Mouse (Mus musculus): Measurements from ENCODE around the gene Klk6. TPM values are rescaled to one million over a fixed set of nuclear protein-coding genes. Genes with fewer than 3 reads are reported as not detected.

Klk6 gene
- polyA plus RNA-seq, 1 experiment from 2014 or later = not detected

DNA sequence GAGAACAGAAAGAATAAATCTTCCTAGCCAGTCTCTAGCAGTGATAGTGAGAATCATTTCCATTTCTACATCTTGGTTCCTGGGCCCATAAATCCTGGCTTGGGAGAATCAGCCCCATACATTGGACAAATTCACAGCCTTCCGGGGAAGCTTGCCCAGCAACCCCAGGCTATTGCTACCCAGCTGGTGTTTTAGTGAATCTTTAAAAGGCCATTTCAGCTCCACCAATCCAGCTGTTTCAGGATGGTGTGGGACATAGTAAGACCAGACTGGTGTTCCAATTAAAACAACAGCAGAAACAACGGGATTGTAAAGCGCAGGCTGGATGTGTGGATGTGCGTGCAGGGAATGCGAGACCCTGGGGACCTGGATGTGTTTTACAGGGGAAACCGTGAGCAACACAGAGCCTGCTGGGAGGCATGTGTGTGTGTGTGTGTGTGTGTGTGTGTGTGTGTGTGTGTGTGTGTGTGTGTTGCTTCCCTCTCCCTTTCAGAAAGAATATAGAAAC is 50.6 kb downstream of the Klk6 start:
- peak; percentile 75 for ATAC-seq (ENCODE audit: low FRiP score)
- 29% methylated on average over 6 of the region's 6 CpGs for WGBS
- H3K27ac ChIP-seq (replicated peaks) = peak overlapping the region; percentile 58

DNA sequence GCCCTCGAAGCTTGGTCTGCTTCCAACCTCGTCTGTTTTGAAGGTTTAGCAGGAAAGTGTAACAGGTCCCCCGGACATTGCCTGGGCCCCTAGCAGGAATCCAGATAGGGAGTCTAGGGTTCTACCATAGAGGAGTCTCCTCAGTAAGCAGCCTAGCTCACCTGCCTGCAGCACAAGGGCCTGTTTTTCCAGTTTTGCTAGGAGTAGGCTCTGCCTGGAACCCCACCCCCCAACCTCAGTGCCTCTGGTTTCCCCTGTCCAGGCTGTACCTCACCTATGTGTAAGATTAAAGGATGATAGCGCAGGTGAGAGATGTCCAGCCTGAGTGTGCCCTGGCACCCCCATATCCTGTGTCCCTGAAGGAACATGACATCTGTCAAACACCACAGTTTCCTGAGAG is 52.1 kb downstream of the Klk6 start:
- Histone ChIP-seq H3K27me3 (replicated peaks) (no peaks in the 10 kb centered on the region), H3K9me3 (replicated peaks) (no peaks in the 10 kb centered on the region), H3K9ac (replicated peaks) (no peak overlapping the region), H3K4me2 (no peak overlapping the region), H3K4me1 (peaks cover 9% of the 10 kb centered on the region; the same call in 1 of the 2 replicates), H3K4me3 (replicated peaks) (no peak overlapping the region), H3K27ac (replicated peaks) (no peak overlapping the region), H3K36me3 (no peaks in the 10 kb centered on the region)
- ATAC-seq (ENCODE audit: low FRiP score) = no peak
- 84% methylated on average over 4 of the region's 4 CpGs for WGBS

More for the DNA sequence above, 50.6 kb downstream of the Klk6 start:
- Histone ChIP-seq H3K4me3 (replicated peaks) (no peak overlapping the region), H3K4me2 (no peak overlapping the region), H3K9ac (replicated peaks) (no peak overlapping the region), H3K27me3 (replicated peaks) (no peaks in the 10 kb centered on the region), H3K9me3 (replicated peaks) (no peaks in the 10 kb centered on the region), H3K4me1 (peaks cover 9% of the 10 kb centered on the region; the same call in 1 of the 2 replicates), H3K36me3 (no peaks in the 10 kb centered on the region)

DNA sequence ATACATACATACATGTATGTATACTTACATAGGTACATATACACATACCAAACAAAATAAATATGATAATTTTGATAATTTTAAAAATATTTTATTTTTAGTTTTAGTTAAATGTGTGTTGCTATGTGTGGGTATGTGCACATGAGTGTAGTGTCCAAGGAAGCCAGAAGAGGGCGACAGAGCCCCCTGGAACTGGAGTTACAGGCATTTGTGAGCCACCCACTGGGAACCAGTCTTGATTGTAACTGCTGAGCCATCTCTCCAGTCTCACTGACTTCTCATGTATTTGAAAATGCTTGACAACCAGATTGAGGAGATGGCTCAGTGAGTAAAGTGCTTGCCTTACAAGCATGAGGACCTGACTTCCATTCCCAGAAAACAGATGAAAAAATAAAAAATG is 54.0 kb downstream of the Klk6 start:
- Histone ChIP-seq H3K27ac (replicated peaks) (no peak overlapping the region), H3K4me1 (peaks cover 9% of the 10 kb centered on the region; the same call in 1 of the 2 replicates), H3K4me2 (no peak overlapping the region), H3K9ac (replicated peaks) (no peak overlapping the region), H3K27me3 (replicated peaks) (no peaks in the 10 kb centered on the region), H3K9me3 (replicated peaks) (no peaks in the 10 kb centered on the region), H3K36me3 (no peaks in the 10 kb centered on the region), H3K4me3 (replicated peaks) (no peak overlapping the region)
- 24% methylated on average over 1 of the region's 1 CpGs for WGBS
- no peak for ATAC-seq (ENCODE audit: low FRiP score)

DNA sequence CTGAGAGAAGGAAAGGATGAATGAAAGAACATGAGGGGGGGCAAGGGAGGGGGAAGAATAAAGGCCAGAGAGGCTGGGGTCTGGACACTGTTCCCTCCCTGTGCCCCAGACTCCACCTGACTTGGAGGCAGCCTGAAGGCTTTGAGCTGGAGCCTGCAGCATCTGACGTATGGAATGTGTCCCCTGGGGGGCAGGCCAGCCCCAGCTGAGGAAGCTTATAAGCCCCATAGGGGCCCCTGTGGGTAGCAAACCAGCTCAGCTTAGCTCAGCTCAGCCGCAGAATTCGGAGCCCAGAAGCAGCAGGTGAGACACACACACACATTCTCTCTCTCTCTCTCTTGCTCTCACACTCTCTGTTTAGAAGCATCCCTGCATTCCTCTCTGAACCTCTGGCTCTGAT is 56.6 kb downstream of the Klk6 start, which contains the start of gene Klk4:
Klk4 (plus strand) TSS at position 249 of the 400 bp plus-strand sequence.
- Histone ChIP-seq H3K27me3 (replicated peaks) (0 out of 2 replicates have a peak, but pooled peaks cover 5% of the 10 kb centered on the region), H3K4me2 (no peak within 1 kb of the TSS), H3K4me3 (replicated peaks) (no peak within 1 kb of the TSS), H3K4me1 (no peaks in the 10 kb centered on the region), H3K27ac (replicated peaks) (no peak within 1 kb of the TSS), H3K9me3 (replicated peaks) (no peaks in the 10 kb centered on the region), H3K9ac (replicated peaks) (no peak within 1 kb of the TSS), H3K36me3 (no peaks in the 10 kb centered on the region)
- no peak for ATAC-seq (ENCODE audit: low FRiP score)
- WGBS = 16% methylated on average over 3 of the region's 3 CpGs

Other genes with a start within 250 kb of the Klk6 start
- 13.3 and 13.7 TPM in 2 replicates for gene Zfp719, start 244.9 kb upstream of the Klk6 start, polyA plus RNA-seq (2015; fragmentation: Nextera tagmentation; extraction: Ambion mirVana)
- 0.32 and 0.42 TPM in 2 replicates for gene Zfp819, start 217.3 kb upstream of the Klk6 start, polyA plus RNA-seq (2015; fragmentation: Nextera tagmentation; extraction: Ambion mirVana)
- gene Ceacam18, start 189.8 kb upstream of the Klk6 start, polyA plus RNA-seq (2015; fragmentation: Nextera tagmentation; extraction: Ambion mirVana) = 0.36 TPM in 1 of 2 replicates, not detected in the other
- 0.23 and 0.56 TPM in 2 replicates for gene Siglece, start 164.3 kb upstream of the Klk6 start, polyA plus RNA-seq (2015; fragmentation: Nextera tagmentation; extraction: Ambion mirVana)
- gene Ctu1, start 152.5 kb upstream of the Klk6 start, polyA plus RNA-seq (2015; fragmentation: Nextera tagmentation; extraction: Ambion mirVana) = 19.9 and 22.3 TPM in 2 replicates
- gene Klk14, start 134.1 kb upstream of the Klk6 start, polyA plus RNA-seq (2015; fragmentation: Nextera tagmentation; extraction: Ambion mirVana) = not detected in 2 replicates
- gene Klk13, start 111.9 kb upstream of the Klk6 start, polyA plus RNA-seq (2015; fragmentation: Nextera tagmentation; extraction: Ambion mirVana) = 0.17 and 0.38 TPM in 2 replicates
- not detected in 2 replicates for gene Klk12, start 55.6 kb upstream of the Klk6 start, polyA plus RNA-seq (2015; fragmentation: Nextera tagmentation; extraction: Ambion mirVana)
- gene Klk11, start 49.9 kb upstream of the Klk6 start, polyA plus RNA-seq (2015; fragmentation: Nextera tagmentation; extraction: Ambion mirVana) = 0.33 TPM in 1 of 2 replicates, not detected in the other
- gene Klk10, start 43.5 kb upstream of the Klk6 start, polyA plus RNA-seq (2015; fragmentation: Nextera tagmentation; extraction: Ambion mirVana) = 0.10 and 0.51 TPM in 2 replicates
- gene Klk9, start 32.6 kb upstream of the Klk6 start, polyA plus RNA-seq (2015; fragmentation: Nextera tagmentation; extraction: Ambion mirVana) = 0.23 TPM in 1 of 2 replicates, not detected in the other
- gene Klk8, start 26.9 kb upstream of the Klk6 start, polyA plus RNA-seq (2015; fragmentation: Nextera tagmentation; extraction: Ambion mirVana) = 12.6 and 15.5 TPM in 2 replicates
- 0.24 TPM in 1 of 2 replicates, not detected in the other for gene Klk7, start 13.2 kb upstream of the Klk6 start, polyA plus RNA-seq (2015; fragmentation: Nextera tagmentation; extraction: Ambion mirVana)
- not detected in 2 replicates for gene Klk5, start 17.5 kb downstream of the Klk6 start, polyA plus RNA-seq (2015; fragmentation: Nextera tagmentation; extraction: Ambion mirVana)
- gene Klk4, start 56.7 kb downstream of the Klk6 start, polyA plus RNA-seq (2015; fragmentation: Nextera tagmentation; extraction: Ambion mirVana) = 0.28 TPM in 1 of 2 replicates, not detected in the other
- gene Klk15, start 109.2 kb downstream of the Klk6 start, polyA plus RNA-seq (2015; fragmentation: Nextera tagmentation; extraction: Ambion mirVana) = not detected in 2 replicates
- not detected in 2 replicates for gene Klk1b8, start 126.2 kb downstream of the Klk6 start, polyA plus RNA-seq (2015; fragmentation: Nextera tagmentation; extraction: Ambion mirVana)
- gene Klk1b1, start 142.3 kb downstream of the Klk6 start, polyA plus RNA-seq (2015; fragmentation: Nextera tagmentation; extraction: Ambion mirVana) = not detected in 2 replicates
- gene Klk1b9, start 151.6 kb downstream of the Klk6 start, polyA plus RNA-seq (2015; fragmentation: Nextera tagmentation; extraction: Ambion mirVana) = not detected in 2 replicates
- not detected in 2 replicates for gene Klk1b11, start 171.4 kb downstream of the Klk6 start, polyA plus RNA-seq (2015; fragmentation: Nextera tagmentation; extraction: Ambion mirVana)
- gene Klk1b26, start 187.7 kb downstream of the Klk6 start, polyA plus RNA-seq (2015; fragmentation: Nextera tagmentation; extraction: Ambion mirVana) = not detected in 2 replicates
- gene Klk1b27, start 227.8 kb downstream of the Klk6 start, polyA plus RNA-seq (2015; fragmentation: Nextera tagmentation; extraction: Ambion mirVana) = not detected in 2 replicates